Mouse (Mus musculus): ENCODE measurements at regions not wholly inside any gene's neighbourhood (a gene's known extent, or its start where the extent isn't known, plus 50 kb on each side); places are given as distances from the start of the nearest gene placed in this dataset.

DNA sequence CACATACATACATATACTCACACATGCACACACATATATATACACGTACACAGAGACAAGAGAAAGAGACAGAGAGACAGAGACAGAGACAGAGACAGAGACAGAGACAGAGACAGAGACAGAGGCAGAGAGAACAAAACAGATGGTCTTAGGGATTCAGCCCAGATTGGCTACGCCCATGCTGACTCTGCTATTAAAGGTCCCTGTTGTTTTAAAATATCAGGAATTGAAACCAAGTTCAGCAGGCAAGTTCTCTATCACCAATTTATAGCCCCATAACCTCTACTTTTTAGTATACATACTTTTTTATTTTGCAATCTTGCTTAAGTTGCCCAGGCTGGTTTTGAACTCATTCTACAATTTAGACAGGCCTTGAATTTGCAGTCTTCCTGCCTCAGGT lies 115.9 kb downstream of the Zfp36l2 start:
- no peak for DNase-seq

DNA sequence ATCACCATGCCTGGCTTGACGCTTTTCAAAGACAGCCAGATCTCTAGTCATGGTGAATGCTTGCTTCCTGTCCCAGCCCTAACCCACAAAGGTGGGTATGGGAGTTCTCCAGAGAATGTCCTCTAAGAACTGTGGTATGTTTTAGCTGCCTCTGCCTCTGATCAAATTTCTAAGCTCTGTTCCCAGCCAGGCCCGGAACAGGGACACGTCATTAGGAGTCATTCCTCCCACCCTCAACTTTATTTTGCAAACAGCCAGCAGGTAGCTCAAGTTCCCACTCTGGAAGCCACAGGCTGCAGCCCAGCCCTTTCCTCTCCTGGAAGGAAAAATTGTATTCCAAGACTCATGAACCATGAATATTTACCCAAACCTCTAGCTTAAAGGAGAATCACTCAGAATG lies 117.2 kb downstream of the Zfp36l2 start:
- DNase-seq, result no peak

DNA sequence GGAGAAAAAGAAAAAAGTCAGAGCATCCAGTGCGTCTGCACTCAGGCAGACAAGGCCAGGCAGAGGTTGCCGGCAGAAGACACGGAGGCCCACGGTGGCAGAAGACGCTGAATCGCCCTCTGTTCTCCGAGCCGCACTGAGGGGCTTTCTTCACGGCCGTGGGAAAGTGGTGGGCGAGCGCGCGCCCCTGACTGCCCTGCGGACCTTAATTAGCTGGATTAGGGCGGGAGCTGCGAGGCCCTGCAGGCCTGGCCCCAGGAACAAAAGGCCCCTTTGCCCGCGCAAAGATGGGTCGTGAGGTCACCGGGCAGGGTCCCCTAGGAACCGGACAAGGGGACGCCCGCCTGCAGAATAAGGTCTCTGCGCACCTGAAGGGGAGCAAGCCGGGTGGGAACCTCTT lies 120.6 kb downstream of the Zfp36l2 start:
- DNase-seq, result no peak

- DNase-seq, result no peak
Measured at GRCm38 (mm10) chr17:84063791-84064190, 124.0 kb downstream of the Zfp36l2 start.

- DNase-seq, result peak in 1 of 2 experiments; percentile 45
Measured at GRCm38 (mm10) chr17:84061621-84062020, 126.1 kb downstream of the Zfp36l2 start.

GRCm38 (mm10) chr17:84056469-84056868 lies 131.3 kb downstream of the Zfp36l2 start:
- no peak for DNase-seq

- no peak for DNase-seq
Measured at GRCm38 (mm10) chr17:84052437-84052836, 135.3 kb downstream of the Zfp36l2 start.

DNA sequence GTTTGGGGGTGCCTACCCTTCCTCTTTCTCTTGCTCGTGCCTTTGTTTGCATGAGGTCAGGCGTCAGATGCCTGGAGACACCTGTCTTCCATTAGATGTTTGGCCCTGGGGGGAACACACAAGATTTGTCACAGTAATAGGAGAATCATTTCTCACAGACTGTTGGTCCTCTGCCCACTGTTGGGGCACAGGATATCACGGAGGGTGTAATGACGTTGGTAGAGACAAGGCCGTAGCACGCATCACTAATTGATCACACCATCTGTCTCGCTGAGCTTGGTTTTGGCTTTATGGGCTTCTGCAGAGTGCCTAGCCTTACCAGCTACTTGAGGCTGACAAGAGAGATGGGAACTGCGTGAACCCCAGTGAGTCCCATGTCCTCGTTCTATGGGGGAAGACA lies 136.5 kb downstream of the Zfp36l2 start:
- DNase-seq, result no peak

- DNase-seq, result peak in 1 of 2 experiments; percentile 13
Measured at GRCm38 (mm10) chr17:84048533-84048932, 139.2 kb downstream of the Zfp36l2 start.

DNA sequence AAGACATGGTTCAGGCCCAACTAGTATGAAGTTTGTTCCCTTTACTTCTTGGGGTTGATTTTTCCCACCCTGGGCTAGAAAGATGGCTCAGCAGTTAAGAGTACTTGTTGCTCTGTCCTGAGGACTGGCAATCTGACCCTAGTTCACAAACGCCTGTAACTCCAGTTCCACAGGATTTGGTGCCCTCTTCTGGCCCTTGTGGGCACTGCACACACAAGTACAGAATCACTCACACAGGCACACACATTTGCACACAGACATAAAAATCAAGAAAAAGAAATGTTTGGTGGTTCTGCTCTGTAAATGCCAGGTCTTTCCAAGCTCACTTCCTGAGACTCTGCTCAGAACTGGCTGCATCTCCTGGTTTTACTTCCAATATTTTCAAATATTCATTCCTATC lies 140.2 kb downstream of the Zfp36l2 start:
- no peak for DNase-seq

- no peak for DNase-seq
Measured at GRCm38 (mm10) chr17:84045812-84046211, 141.9 kb downstream of the Zfp36l2 start.

DNA sequence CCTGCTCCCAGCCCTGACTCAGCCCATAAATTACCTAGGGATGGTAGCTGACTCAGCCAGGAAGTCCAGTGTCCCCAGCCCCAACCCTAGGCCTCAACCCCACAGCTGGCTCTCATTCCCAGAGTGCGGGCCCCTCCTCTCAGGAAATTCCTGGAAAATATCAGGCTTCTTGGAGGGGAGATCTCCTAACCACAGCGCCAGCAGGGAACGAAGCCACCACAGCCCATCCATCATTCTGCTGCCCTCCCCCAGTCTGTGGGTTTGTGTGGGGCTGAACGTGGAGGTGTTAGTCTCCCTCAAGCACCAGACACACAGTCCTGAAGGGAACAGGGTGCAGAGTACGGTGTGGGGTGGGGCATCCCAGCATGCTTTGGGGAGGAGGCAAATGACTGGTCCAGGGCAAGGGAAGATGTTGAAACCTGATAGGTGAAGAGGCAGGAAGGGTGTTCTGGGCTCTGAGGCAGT lies 143.2 kb downstream of the Zfp36l2 start:
- peak; percentile 77 to 84 for DNase-seq

- DNase-seq, result no peak
Measured at GRCm38 (mm10) chr17:84043102-84043501, 144.6 kb downstream of the Zfp36l2 start.

DNA sequence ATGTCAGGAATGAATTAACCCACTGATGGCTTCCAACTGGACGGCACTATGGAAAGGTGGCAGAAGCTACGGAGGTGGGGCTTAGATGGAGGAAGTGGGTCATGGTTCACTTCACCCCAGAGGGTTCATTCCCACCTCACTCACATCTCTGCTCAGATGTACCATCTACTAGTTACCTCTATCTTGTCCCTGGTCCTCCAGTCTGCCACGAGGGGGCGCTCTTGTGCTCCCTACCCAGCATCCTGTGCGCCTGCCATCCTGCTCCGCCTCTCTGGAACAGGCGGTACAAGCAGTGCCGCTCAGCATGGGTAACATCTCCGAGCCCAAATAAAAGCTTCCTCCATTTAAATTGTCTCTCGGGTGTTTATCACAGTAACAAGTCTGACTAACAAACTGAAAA lies 148.3 kb downstream of the Zfp36l2 start:
- DNase-seq, result no peak

DNA sequence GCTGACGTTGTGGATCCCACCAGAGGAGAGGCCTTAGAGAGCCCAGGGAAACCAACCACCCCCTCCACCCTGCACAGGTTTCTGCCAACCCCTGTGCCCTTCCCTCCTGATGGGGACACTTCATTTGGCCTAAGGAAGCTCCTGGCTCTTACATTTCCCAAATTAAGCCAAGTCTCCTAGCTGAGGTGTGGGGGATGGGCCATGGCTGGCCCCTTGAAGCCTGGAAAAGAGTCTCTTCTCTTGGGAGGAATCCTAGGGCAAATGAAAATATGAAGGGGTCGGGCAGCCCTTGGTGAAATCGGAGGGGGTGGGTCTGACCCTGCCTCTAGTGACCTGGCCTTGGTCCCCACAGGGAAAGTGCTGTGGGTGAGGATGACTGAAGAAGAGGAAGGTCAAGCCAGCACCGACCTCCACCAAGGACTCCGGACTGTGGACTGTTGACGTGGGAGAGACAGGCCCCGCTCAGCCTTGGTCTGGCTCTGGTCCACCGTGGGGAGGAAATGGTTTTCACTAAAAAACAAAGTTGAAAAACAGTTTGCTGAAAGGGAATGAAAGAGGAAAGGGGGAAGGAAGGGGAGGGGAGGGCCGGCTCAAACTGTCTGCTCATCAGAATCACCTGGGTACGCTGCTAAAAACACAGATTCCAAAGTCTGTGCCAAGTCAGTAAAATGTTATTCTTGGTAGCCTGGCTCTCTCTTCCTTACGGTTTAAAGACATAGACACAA lies 150.0 kb downstream of the Zfp36l2 start:
- DNase-seq, result peak; percentile 76 to 83

DNA sequence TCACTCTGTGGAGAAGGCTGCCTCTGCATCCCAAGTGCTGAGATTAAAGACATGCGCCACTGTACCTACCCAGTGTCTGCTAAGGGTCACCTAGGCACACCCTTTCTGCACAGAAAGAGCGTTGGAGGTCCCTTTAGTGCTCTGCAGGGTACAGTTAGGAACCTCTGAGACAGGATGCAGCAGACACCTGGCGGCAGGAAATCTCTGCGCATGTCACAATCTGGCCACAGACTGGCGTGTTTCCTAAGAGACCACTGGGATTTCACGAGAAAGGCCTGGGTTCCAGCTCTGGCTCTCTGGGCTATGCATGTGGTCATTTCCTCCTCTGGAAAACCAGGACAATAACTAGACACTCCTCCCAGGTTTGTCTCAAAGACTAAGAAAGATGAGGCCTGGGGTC lies 151.7 kb downstream of the Zfp36l2 start:
- peak in 1 of 2 experiments; percentile 26 for DNase-seq

- no peak for DNase-seq
Measured at GRCm38 (mm10) chr17:84034801-84035200, 152.9 kb downstream of the Zfp36l2 start.

GRCm38 (mm10) chr17:84032441-84032840 lies 155.3 kb downstream of the Zfp36l2 start:
- no peak for DNase-seq

DNA sequence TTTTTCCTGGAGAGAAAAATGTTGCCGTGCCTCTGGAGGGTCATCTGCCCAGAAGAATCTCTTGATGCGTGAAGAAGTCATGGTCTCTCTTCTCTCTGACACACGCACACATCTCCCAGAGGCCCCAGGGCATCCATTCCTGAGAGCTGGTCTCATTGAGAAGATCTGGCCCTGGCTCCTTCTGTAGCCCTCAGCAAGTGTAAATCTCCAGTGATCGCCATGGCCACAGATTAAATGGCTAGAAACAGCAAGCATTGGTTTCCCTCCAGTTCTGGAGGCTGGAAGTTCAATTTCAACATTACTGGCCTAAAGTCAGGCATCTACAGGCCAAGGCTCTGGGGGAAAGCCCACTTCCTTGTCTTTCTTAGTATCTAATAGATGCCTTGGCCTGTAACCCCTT lies 155.9 kb downstream of the Zfp36l2 start:
- no peak for DNase-seq

DNA sequence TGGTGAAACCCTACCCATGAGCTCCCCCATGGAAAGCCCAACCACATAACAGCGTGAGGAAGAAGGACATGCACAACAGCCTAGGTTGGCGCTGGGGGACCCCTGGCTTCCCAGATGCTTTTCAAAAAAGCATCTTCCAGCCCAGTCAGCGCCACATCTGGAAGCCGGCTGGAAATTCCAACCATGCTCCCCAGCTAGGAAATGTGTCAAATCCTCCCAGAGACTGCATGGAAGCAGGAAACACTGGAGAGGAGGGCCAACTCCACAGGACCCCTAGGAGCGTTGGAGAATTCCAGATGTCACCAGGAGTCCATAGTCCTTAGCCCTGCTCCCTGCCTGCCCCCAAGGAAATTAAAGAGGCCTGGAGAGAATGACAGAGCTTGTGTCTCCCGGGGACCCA lies 156.4 kb downstream of the Zfp36l2 start:
- peak; percentile 53 to 66 for DNase-seq

DNA sequence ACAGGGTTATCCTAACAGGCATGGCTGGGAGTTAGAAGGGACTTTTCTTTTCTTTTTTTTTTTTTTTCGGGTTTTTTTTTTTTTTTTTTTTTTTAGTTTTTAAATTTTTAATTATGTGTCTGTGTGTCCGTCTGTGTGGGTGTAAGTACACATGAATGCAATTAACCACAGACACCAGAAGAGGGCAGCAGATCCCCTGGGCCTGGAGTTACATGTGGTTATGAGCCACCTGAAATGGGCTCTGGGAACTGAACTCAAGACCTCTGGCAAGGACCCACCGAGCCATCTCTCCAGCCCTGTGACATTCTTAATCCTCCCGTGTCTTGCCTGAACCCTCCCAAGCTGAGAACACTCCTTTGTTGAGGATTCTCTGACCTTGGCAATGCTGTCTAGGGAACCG lies 157.0 kb downstream of the Zfp36l2 start:
- DNase-seq, result peak in 1 of 2 experiments; percentile 21

GRCm38 (mm10) chr17:84028157-84028970 lies 159.4 kb downstream of the Zfp36l2 start:
- peak; percentile 97 to 98 for DNase-seq

DNA sequence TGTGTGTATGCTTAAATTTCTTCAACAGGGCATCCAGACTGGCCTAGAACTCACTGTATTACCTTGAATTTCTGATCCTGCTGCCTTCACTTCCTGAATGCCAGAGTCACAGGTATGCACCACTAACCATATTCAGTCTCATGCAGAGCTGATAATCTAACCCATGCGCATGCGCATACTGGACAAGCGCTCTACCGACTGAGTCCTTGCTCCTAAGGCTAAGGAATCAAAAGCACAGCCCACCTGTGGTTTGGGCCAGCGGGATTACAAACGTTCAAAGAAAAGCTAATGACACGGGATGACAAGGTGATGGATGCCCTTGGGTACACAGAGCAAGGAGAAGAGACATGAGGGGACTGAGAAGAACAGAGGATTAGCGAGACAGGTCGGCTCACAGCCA lies 160.5 kb downstream of the Zfp36l2 start:
- DNase-seq, result no peak

GRCm38 (mm10) chr17:84026110-84026509 lies 161.6 kb downstream of the Zfp36l2 start:
- DNase-seq, result peak; percentile 56 to 69
